Mouse (Mus musculus) spleen, postnatal 4 days (tissue): Measurements from ENCODE around the gene Casp8.
"Not testable (repeated sequence)": the region's sequence is repeated elsewhere in the genome, so short reads cannot be mapped to it uniquely, and the experiment has no call there.

Source experiments
- DNase-seq, 2 experiments: peaks; one replicate each; pipeline ENCODE4 v3.0.0; 2022; ENCODE audit warnings: low spot score in 2 of 2

Gene Casp8

DNA sequence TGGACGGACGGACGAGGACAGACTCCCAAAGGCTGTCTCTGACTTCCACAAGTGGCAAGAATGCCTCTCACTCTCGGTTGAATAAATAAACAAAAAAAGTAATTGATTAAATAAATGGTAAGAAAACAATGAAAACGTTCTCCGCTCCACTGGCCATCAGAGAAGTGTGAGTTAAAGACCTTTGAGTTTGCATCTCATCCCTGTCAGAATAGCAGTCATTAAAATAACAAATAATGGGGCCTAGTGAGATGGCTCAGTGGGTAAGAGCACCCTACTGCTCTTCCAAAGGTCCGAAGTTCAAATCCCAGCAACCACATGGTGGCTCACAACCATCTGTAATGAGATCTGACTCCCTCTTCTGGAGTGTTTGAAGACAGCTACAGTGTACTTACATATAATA lies 5.5 kb downstream of the Casp8 start:
- DNase-seq: not testable (repeated sequence)

DNA sequence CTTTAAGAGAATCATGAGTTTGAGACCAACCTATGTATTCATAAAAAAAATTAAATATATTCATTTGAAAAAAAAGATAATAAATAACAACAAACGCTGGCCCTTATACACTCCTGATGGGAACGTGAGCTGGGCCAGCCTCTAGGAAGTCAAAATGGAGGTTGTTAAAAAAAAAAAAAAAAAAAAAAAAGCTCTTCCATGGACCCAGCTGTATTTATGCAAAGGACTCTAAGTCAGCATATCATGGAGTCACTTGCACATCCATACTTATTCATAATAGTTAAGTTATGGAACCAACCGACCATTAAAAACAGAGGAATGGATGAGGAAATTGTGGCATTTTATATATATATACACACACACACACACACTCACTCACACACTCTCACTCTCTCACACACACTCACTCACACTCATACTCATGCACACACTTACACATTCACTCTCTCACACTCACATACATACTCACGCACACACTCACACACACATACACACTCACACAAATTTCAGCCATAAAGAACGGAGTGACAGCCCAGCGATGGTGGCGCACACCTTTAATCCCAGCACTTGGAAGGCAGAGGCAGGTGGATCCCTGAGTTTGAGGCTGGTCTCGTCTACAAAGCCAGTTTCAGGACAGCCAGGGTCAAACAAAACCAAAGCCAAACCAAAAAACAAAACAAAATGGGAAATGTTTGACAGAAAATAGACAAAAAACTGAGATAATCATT lies 6.5 kb downstream of the Casp8 start:
- DNase-seq: no peak

DNA sequence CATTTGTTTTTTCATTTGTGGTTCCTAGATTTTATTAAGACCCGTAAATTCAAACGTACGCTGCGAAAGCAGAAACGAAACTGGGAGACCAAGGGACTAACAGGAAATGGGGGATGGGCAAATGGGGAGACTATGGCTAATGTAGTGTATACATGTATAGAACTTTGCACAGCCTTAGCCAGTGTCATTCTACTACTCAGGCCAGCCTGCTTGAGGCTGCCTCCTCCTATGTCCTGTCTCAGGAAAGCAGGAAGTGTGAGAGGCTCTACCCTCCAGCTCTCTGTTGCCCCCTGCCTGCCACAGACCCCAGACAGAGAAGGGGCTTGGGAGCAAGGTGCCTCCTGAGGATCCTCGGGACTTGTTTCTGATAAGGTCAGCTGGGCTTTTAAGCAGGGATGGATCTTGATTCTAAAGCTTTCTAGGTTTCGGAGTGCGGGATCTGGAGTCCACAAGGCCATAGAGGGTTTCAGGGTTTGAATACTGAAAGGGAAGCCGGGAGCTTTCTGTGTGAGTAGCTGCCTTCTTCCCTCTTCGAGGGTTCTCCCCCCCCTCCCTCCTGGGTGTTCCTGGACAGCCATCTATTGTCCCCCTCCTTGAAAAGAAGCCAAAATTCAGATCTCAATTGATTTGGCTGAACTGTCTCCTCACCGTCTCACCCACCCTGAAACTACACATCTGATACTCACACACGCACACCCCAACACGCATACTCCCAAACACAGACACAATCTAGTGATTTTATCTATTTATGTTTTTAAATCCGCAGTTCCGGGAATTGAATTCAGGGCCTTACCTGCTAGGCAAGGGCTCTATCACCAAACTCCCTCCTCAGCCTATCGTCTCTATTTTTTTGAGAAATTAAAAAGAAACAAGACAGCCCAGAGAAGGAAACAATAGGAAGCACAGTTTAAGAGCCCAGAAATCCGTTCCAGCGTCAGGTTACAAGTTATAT lies 7.4 kb downstream of the Casp8 start:
- peak; percentile 62 to 81 for DNase-seq

DNA sequence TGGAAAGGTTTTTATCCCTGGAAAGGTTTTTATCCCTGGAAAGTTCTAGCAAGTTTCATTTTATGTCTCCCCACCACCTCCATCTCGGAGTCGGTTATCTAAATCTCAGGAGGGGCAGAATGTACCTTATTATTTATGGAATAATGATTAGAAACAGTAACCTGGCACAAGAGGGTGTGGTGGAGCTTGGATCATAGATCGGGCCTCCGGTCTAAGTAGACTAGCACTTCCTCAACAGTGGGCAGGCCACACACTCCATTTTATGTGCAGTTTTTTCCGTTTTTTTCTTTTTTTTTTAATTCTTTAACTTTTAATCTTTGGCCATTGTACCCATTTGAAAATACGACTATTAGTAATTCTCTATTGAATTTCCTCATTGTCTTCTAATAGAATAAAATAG lies 8.4 kb downstream of the Casp8 start:
- DNase-seq: no peak

DNA sequence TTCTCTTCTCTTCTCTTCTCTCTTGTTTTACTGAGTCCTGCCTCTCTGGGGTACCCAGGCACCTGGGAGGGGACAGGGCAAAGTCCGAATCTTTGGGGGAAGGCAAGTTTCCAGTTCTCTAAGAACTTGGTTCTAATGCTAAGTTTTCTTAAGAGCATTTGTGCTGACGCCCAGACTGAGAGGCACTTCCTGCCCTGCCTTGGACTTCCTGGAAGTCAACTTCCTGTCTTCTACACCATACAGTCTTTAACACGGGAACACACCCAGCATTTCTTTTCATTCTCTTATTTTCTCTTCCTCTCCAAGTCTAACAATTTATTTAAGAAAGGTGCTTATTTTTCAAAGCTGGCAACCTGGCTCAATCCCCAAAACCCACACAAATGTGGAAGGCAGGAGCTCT lies 11.5 kb downstream of the Casp8 start:
- DNase-seq: no peak

DNA sequence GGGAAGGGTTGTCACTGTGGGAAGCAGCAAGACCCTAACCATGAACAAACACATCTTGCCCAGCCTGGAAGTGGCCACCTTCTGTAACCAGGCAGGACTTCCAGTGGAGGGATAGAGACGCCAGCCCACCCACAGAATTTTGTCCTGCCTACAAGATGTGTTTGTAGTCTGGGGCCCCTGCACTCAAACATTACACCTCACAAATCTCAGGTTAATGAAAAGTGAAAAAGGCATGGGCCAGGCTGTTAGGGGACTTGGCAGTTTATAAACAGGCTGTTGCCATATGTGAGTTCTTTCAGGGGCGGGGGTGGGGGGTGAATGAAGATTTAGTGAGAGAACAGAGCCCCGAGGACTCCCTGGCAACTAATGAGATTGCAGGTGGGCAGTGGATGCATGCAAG lies 31.1 kb downstream of the Casp8 start:
- DNase-seq: no peak

DNA sequence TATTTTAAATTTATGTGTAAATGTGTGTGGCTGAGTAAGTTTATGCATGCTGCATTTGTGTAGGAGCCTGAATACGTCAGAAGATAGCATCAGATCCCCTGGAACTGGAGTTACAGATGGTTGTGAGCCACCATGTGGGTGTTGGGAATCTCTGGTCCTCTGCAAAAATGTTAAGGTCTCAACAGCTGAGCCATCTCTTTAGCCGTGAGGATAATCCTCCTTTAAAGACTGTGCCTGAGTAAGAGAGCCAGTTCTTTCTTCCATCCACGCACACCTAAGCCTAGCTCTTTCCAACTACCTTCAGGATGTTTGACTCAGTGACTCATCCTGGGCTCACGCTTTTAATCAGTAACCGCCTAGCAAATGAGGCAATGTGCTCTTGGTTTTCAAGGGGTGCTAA lies 35.6 kb downstream of the Casp8 start:
- no peak for DNase-seq

DNA sequence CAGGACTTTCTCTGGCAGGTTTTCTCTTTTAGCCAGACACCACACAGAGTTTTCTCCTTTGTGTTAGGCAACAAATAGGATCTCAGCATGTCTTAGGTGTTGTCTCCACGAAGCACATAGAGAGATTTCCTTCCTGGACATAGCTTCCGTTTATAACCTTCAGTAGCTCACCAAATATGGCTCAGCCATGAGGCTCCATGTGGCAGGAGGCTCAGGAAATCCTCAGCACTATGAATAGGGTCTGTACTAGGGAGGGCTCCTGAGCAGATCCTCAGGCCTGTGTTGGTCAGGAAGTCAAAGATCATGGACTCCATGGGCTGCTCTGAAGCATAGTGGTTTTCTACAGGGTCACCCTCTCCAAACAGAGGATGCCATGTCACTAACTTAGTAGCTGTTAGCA lies 37.0 kb downstream of the Casp8 start:
- no peak for DNase-seq

DNA sequence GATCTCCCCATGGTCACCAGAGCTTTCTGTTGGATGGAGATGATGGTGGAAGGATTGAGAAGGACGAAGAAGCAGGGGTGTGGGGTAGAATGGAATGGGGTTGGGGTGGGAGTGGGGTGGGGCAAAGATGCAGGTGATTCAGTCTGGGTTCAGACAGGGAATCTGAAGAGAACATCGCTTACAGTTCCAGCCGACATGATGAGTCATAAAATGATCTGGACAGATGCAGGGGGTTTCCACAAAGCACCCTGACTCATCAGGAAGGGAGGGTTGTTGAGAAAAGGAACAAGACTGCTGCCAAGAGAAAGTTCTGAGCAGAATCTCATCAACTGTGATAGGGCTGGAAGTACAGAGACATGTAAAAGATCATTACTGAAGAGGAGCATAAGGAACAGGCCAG lies 61.6 kb downstream of the Casp8 start:
- not testable (repeated sequence) for DNase-seq

DNA sequence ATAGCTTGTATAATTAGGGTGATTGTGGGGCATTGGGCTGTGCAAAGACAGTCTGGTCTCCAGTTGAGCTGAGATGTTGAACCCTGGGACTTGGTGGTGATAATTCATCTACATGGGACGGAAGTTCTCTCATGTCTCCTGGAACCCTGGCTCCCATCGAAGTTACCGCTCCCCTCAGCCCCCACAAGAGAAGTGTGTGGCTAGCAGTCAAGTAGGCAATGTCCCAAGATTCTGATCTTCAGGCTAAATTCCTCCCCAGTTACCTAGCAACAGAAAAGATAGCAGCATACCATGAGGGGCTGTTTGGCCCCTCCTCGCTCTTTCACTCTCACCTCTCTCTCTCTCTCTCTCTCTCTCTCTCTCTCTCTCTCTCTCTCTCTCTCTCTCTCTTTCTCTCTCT lies 64.0 kb downstream of the Casp8 start:
- DNase-seq: not testable (repeated sequence)

DNA sequence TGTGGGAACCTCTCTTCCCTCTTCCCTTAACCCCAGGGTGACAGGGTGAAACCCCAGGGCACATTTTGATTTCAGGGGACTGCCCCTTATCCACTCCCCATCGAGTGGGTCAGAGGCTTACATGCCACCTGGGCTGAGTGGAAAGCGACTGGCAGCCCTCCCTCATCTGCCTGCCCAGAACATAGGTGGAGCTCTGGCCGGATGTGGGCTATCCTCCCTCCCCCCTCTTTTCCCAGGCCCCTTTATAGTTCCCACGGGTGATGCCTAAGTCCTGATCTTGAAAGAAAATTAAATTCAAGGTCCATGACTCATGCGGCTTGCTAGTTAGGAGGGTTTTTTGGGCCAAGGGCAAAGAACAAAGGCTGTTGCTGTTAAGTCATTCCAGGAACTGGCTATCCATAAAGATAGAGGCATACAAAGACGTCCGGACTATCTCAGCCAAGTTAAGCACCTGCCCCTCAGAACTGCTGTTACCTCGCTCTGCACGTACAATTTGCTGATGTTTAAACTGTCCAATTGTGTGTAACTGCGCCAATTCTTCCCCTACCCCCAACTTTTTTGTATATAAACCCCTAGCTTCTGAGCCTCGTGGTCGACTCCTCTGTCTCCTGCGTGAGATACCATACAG lies 64.7 kb downstream of the Casp8 start:
- DNase-seq: not testable (repeated sequence)

DNA sequence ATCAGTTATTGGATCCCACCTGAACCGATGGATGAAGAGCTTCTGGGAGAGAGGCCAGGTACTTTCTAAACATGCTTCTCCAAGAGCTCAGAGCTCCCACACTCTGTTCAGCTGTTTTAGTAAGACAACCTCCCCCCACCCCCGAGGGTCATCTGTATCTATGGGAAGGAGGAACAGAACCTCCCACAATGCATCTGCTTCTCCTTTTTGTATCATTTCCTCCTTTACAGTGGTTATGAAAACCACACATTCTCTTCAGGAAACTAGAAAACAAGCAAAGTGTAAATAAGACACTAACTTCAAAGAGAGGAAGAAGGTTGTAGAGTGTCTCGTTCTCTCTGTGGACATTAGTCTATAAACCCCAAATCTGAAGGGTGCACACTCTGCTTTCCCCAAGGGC lies 65.4 kb downstream of the Casp8 start:
- not testable (repeated sequence) for DNase-seq

DNA sequence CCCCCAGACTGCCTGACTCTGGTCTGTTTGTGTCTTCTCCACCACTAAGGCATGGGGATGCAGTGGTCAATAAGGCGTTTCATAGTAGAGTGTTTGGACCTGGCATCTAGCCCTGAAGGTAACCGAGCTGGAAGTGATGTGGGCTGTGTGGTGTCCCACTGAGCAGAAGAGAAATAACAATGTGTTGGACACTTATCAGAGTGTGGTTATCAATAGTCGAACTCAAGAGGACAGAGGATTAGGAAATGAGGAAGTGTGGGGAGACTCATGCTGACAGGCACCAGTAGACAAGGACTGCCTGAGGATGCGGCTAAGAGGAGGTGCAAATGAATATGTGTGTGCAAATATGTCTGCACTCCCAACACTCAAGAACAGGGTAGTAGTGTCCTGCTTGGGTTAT lies 81.3 kb downstream of the Casp8 start:
- DNase-seq: peak in 1 of 2 experiments; percentile 46

DNA sequence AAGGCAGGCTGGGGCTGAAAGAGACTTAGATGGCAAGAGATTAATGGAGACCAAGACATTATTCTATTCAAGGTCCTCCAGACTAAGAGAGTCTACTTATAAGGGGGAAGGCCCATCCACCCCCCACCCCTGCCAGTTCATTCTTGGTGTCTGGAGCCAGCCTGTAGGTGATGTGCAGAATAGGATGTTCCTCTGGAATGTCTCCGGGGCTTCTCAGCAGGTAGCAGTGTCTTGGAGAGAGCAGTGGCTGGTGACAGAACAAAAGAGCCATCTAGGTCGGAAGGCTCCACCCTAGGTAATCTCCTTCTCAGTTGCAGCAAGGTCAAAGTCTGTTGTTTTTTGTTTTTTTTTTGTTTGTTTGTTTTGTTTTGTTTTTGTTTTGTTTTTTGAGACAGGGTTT lies 84.1 kb downstream of the Casp8 start:
- DNase-seq: not testable (repeated sequence)

DNA sequence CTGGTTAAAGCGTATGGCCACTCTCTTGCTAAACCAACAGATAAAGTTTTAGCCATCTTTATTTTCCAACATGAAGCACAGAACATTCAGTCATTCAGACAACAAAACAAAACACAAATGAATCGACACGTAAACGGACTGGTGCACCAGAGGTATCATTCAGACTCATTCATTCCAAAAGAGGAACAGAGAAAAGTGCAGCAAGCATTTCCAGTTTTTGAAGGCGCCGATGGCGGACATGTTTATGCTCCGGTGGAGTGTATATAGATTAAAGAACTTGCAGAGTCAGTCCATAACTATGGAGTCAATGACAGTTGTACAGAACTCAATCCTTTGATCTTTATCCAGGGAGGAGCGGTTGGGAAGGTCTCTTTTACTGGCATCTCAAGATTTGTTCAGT lies 88.1 kb downstream of the Casp8 start:
- not testable (repeated sequence) for DNase-seq

DNA sequence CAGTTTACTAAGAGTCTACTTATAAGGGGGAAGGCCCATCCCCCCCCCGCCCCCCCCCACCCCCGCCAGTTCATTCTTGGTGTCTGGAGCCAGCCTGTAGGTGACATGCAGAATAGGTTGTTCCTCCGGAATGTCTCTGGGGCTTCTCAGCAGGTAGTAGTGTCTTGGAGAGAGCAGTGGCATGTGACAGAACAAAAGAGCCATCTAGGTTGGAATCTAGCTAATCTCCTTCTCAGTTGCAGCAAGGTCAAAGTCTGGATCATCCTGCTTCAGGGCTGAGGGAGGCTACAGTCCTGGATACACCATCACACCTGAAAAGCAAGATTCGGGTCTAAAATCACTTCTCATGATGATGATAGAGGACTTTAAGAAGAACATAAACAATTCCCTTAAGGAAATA lies 90.5 kb downstream of the Casp8 start:
- no peak for DNase-seq

DNA sequence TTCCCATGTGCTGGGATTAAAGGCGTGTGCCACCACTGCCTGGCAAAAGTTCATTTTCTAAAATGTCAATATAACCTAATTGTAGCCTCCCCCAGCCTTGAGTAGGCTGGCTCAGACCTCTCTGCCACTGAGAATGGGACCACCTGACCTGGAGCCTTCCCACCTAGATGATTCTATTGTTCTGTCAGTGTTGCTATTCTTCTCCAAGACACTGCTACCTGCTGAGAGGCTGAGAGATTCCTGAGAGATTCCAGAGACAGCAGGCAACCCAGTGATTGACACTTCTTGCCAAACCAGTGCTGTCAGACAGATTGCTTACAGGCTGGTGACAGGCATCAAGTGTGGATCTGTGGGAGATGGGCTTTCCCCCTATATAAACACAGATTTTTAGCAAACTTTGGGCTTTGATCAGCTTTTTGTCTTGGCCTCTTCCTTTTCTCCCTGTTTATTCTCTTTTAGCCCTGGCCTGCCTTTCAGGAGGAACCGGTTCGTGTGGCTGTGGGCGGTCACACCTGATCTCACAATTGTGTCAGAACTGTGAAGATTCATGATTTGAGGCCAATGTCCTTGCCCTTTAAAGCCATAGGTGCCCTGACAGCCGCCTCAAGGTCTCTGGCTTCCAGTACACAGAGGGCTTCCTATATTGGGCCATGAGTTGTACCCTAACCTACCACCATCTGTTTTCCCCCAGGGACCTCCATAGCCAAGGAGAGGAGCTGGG lies 94.8 kb downstream of the Casp8 start:
- no peak for DNase-seq

DNA sequence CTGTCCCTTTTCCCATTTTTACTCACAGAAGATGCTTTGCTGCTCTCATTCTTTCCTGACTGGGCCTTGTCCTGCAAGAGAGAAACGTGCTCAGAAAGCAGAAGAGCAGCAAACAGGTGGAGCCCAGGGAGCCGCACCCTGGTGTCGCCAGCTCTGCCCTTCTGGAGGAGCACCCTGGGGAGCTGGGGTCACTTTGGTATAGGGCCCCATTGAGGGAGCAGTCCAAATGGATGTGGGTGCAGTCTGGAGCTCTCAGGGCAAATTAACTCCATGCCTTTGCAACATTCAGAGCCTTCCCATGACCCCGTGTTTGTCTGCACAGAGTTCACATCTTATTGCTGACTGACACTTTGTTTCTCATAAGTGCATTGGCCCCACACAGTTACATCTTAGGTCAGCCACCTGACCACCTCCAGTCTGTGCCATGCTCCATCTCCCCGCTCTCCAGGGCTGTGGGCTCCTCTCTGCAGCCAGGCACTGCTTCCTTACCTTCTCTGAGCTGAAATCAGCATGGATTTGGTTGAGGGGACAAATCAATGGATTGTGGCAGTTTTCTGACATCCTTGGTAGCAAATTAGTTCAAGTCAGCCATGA lies 95.6 kb downstream of the Casp8 start:
- DNase-seq: not testable (repeated sequence)

DNA sequence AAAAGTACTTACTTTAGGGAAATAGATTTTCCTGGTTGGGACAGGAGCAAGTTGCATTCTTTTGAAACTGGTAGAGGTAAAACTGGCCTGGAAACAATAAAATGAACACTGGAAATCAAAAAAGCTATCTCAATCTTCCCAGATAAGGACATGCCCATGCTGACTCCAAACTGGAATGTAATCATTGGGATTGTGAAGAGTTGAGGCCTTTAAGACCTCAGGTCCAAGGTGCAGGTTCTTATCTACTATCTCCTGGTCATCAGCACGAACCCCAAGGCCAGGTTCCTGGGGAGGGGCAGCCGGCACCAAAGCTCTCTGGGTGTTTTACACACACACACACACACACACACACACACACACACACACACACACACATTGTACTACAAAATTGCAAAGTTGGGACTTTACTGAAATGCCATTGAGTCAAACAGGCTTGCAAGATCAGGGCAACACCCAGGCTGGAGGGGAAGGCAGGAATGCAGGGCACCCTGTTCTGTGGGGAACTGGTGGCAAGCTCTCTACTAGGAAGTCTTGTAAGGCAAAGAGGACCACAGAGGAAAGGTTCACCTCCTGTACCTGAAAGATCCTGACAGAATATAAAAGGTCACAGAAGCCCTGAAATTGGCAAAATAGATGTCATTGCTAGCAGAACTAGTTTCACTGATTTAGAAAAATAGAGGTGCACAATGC lies 96.5 kb downstream of the Casp8 start:
- DNase-seq: not testable (repeated sequence)

DNA sequence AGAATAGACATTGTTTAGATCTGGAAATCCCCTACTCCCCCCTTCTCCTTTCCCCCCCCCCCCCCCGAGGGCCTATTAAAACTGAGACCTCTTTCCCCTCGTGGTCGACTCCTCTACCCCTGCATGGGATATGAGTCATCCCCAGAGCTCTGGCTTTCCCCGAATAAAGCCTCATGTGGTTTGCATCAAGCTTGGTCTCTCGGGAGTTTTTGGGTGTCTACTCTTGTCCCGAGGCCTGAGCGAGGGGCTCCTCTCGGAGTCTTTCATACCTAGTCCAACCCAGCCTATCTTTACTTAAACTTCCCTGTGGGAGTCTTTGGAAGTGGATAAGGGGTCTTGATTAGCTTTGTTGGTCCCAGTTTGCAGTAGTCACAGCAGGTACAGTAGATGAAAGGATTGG lies 97.2 kb downstream of the Casp8 start:
- not testable (repeated sequence) for DNase-seq
